Mouse (Mus musculus) liver, embryonic 16.5 days (tissue): ENCODE results near the gene Wnt10b. TPM values are rescaled to one million over a fixed set of nuclear protein-coding genes. Genes with fewer than 3 reads are reported as not detected.

Experiments
- polyA plus RNA-seq: library from polyadenylated mRNA; unstranded; fragments of >200 nt; fragmentation: Nextera tagmentation; extraction: Ambion mirVana; gene quantifications from 2 replicates; pipeline ENCODE4 v1.2.1, GENCODE M21; 2015

The Wnt10b gene
- polyA plus RNA-seq, 1 experiment from 2014 or later, result not detected

Other genes starting within 250 kb of the Wnt10b start
- 28.3 and 28.5 TPM in 2 replicates for gene Kansl2, start 243.9 kb downstream of the Wnt10b start, polyA plus RNA-seq
- gene Ccnt1, start 207.2 kb downstream of the Wnt10b start, polyA plus RNA-seq, result 24.3 and 25.9 TPM in 2 replicates
- gene 4930415O20Rik, start 207.1 kb downstream of the Wnt10b start, polyA plus RNA-seq, result not detected in 2 replicates
- gene Adcy6, start 168.1 kb downstream of the Wnt10b start, polyA plus RNA-seq, result 6.1 and 8.3 TPM in 2 replicates
- gene Cacnb3, start 147.3 kb downstream of the Wnt10b start, polyA plus RNA-seq, result 0.55 and 0.84 TPM in 2 replicates
- gene Ddx23, start 115.3 kb downstream of the Wnt10b start, polyA plus RNA-seq, result 9.0 and 10.0 TPM in 2 replicates
- 0.78 and 1.1 TPM in 2 replicates for gene Rnd1, start 100.7 kb downstream of the Wnt10b start, polyA plus RNA-seq
- not detected in 2 replicates for gene Ccdc65, start 69.9 kb downstream of the Wnt10b start, polyA plus RNA-seq
- 172 and 182 TPM in 2 replicates for gene Fkbp11, start 50.0 kb downstream of the Wnt10b start, polyA plus RNA-seq
- gene Arf3, start 14.9 kb downstream of the Wnt10b start, polyA plus RNA-seq, result 10.5 and 12.0 TPM in 2 replicates
- gene Wnt1, start 11.7 kb upstream of the Wnt10b start, polyA plus RNA-seq, result not detected in 2 replicates
- gene Ddn, start 31.3 kb upstream of the Wnt10b start, polyA plus RNA-seq, result not detected in 2 replicates
- 86.8 and 90.6 TPM in 2 replicates for gene Prkag1, start 53.4 kb upstream of the Wnt10b start, polyA plus RNA-seq
- gene Kmt2d, start 93.1 kb upstream of the Wnt10b start, polyA plus RNA-seq, result 3.9 and 4.0 TPM in 2 replicates
- 2.9 and 3.4 TPM in 2 replicates for gene Rhebl1, start 116.4 kb upstream of the Wnt10b start, polyA plus RNA-seq
- gene Dhh, start 120.4 kb upstream of the Wnt10b start, polyA plus RNA-seq, result 0.11 TPM in 2 replicates
- 4.4 and 4.6 TPM in 2 replicates for gene Lmbr1l, start 140.1 kb upstream of the Wnt10b start, polyA plus RNA-seq
- 934 and 938 TPM in 2 replicates for gene Tuba1b, start 156.4 kb upstream of the Wnt10b start, polyA plus RNA-seq
- gene Gm49450, start 175.4 kb upstream of the Wnt10b start, polyA plus RNA-seq, result not detected in 2 replicates
- 48.1 and 57.9 TPM in 2 replicates for gene Tuba1a, start 175.6 kb upstream of the Wnt10b start, polyA plus RNA-seq